Mouse (Mus musculus) liver, adult 2 months (tissue): Measurements from ENCODE around the gene Terf2. TPM values are rescaled to one million over a fixed set of nuclear protein-coding genes. Genes with fewer than 3 reads are reported as not detected.

Source experiments
- DNase-seq: peaks from one replicate; pipeline ENCODE4 v3.0.0-alpha.2; 2011; ENCODE audit warnings: low read depth, low spot score; ENCODE audit errors: extremely low read depth
- H3K27ac ChIP-seq: fragments of 200-500 bp; replicated peaks from 2 replicates; pipeline ENCODE4 v1.5.1; 2012; ENCODE audit warnings: low read depth, mild to moderate bottlenecking, control low read depth, inconsistent platforms, low read length; ENCODE audit not compliant: insufficient read depth
- H3K27me3 ChIP-seq: fragments of 200-500 bp; 2 replicates; pipeline ENCODE4 v1.6.1; 2012; ENCODE audit warnings: mild to moderate bottlenecking, moderate library complexity, low read length, inconsistent platforms; ENCODE audit not compliant: control insufficient read depth, insufficient read depth
- H3K36me3 ChIP-seq: fragments of 200-500 bp; 2 replicates; pipeline ENCODE4 v1.6.1; 2012; ENCODE audit warnings: low read length, inconsistent platforms; ENCODE audit not compliant: control insufficient read depth, insufficient read depth
- H3K4me1 ChIP-seq: fragments of 200-500 bp; 2 replicates; pipeline ENCODE4 v1.6.1; 2011; ENCODE audit warnings: low read length; ENCODE audit not compliant: control insufficient read depth, insufficient read depth
- H3K4me3 ChIP-seq: fragments of 200-500 bp; 2 replicates; pipeline ENCODE4 v1.5.1; 2011; ENCODE audit warnings: low read depth, mild to moderate bottlenecking, control low read depth, low read length, moderate library complexity; ENCODE audit not compliant: insufficient read depth
- H3K79me2 ChIP-seq: fragments of 200-500 bp; 2 replicates; pipeline ENCODE4 v1.6.1; 2012; ENCODE audit warnings: inconsistent platforms, mild to moderate bottlenecking, low read length, moderate library complexity; ENCODE audit not compliant: control insufficient read depth, insufficient read depth
- H3K9ac ChIP-seq: fragments of 200-500 bp; 2 replicates; pipeline ENCODE4 v1.6.1; 2012; ENCODE audit warnings: low read depth, mild to moderate bottlenecking, control low read depth, inconsistent platforms, low read length
- CTCF ChIP-seq: fragments of 200-500 bp; IDR thresholded peaks from 2 replicates; pipeline ENCODE4 v1.5.1; 2011; ENCODE audit warnings: low read depth, low read length, control low read depth
- POLR2A ChIP-seq: fragments of 200-500 bp; IDR thresholded peaks from 2 replicates; pipeline ENCODE4 v1.6.1; 2011; ENCODE audit warnings: low read length, control low read depth; ENCODE audit not compliant: insufficient read depth; ENCODE audit errors: extremely low read depth
- WGBS: fragments of 180-500 bp; shearing (Covaris S2); methylation state at CpG from one replicate; pipeline ENCODE4 v1.1.7; 2018; 5-methylcytosine and 5-hydroxymethylcytosine counted together
- polyA plus RNA-seq: library from polyadenylated mRNA; depleted of rRNA; stranded (reverse); fragments of >200 nt; gene quantifications from 2 replicates; pipeline ENCODE4 v1.2.3, GENCODE M21; 2012
- total RNA-seq: library from RNA; depleted of rRNA; stranded (reverse); fragments of >200 nt; gene quantifications from 2 replicates; pipeline ENCODE4 v1.2.3, GENCODE M21; 2014

Terf2 gene
- total and polyA plus RNA-seq, 2 experiments, result 3.3 to 4.0 TPM

GRCm38 (mm10) chr8:107104547-107104946, 8.2 kb upstream of the Terf2 start:
- no peak overlapping the region for H3K9ac ChIP-seq
- H3K4me3 ChIP-seq, result no peak overlapping the region
- no peaks in the 10 kb centered on the region for H3K4me1 ChIP-seq
- H3K27me3 ChIP-seq, result no peaks in the 10 kb centered on the region
- H3K27ac ChIP-seq, result no peak overlapping the region
- peak; percentile 88 for TF ChIP-seq CTCF
- TF ChIP-seq POLR2A, result no peak
- WGBS, result 9% methylated on average over 4 of the region's 4 CpGs
- no peaks in the 10 kb centered on the region for H3K79me2 ChIP-seq
- no peaks in the 10 kb centered on the region for H3K36me3 ChIP-seq
- peak; percentile 50 for DNase-seq

GRCm38 (mm10) chr8:107100635-107101034, 4.3 kb upstream of the Terf2 start:
- no peak overlapping the region for H3K4me3 ChIP-seq
- TF ChIP-seq CTCF, result no peak
- no peaks in the 10 kb centered on the region for H3K36me3 ChIP-seq
- H3K27ac ChIP-seq, result no peak overlapping the region
- H3K9ac ChIP-seq, result no peak overlapping the region
- no peaks in the 10 kb centered on the region for H3K27me3 ChIP-seq
- H3K79me2 ChIP-seq, result 0 out of 2 replicates have a peak, but pooled peaks cover 3% of the 10 kb centered on the region
- 78% methylated on average over 2 of the region's 2 CpGs for WGBS
- peaks cover 4% of the 10 kb centered on the region for H3K4me1 ChIP-seq
- no peak for DNase-seq

- DNase-seq, result peak; percentile 35
- under 1% methylated on average over 53 of the region's 53 CpGs for WGBS
- no peaks in the 10 kb centered on the region for H3K27me3 ChIP-seq
- peaks cover 5% of the 10 kb centered on the region; the same call in 1 of the 2 replicates for H3K79me2 ChIP-seq
- peak overlapping the region; percentile 97 for H3K9ac ChIP-seq
- H3K4me3 ChIP-seq, result peak overlapping the region; percentile 100
- TF ChIP-seq CTCF, result no peak
- TF ChIP-seq POLR2A, result no peak
- H3K27ac ChIP-seq, result peak overlapping the region; percentile 97
- H3K36me3 ChIP-seq, result no peaks in the 10 kb centered on the region; the same call in 1 of the 2 replicates
- peaks cover 7% of the 10 kb centered on the region for H3K4me1 ChIP-seq
Observed at GRCm38 (mm10) chr8:107095717-107096365, 506 bp downstream of the Terf2 start.

- Histone ChIP-seq H3K4me1 (peaks cover 3% of the 10 kb centered on the region; the same call in 1 of the 2 replicates), H3K27me3 (no peaks in the 10 kb centered on the region), H3K36me3 (no peaks in the 10 kb centered on the region; the same call in 1 of the 2 replicates), H3K79me2 (peaks cover 2% of the 10 kb centered on the region; the same call in 1 of the 2 replicates), H3K9ac (no peak overlapping the region), H3K27ac (no peak overlapping the region), H3K4me3 (no peak overlapping the region)
- TF ChIP-seq POLR2A (no peak), CTCF (no peak)
- WGBS, result 96% methylated on average over 7 of the region's 7 CpGs
- no peak for DNase-seq
Observed at GRCm38 (mm10) chr8:107090531-107090930, 5.8 kb downstream of the Terf2 start.

GRCm38 (mm10) chr8:107088526-107089063, 7.8 kb downstream of the Terf2 start:
- peaks cover 2% of the 10 kb centered on the region; the same call in 1 of the 2 replicates for H3K79me2 ChIP-seq
- no peak overlapping the region for H3K4me3 ChIP-seq
- no peaks in the 10 kb centered on the region for H3K27me3 ChIP-seq
- no peaks in the 10 kb centered on the region for H3K4me1 ChIP-seq
- no peak for TF ChIP-seq POLR2A
- no peak for TF ChIP-seq CTCF
- WGBS, result 99% methylated on average over 5 of the region's 5 CpGs
- DNase-seq, result no peak
- no peaks in the 10 kb centered on the region; the same call in 1 of the 2 replicates for H3K36me3 ChIP-seq
- no peak overlapping the region for H3K27ac ChIP-seq
- H3K9ac ChIP-seq, result no peak overlapping the region

- Histone ChIP-seq H3K4me3 (no peak overlapping the region), H3K27me3 (no peaks in the 10 kb centered on the region), H3K27ac (no peak overlapping the region), H3K4me1 (no peaks in the 10 kb centered on the region), H3K79me2 (no peaks in the 10 kb centered on the region), H3K9ac (no peak overlapping the region), H3K36me3 (peaks cover 4% of the 10 kb centered on the region; the same call in 1 of the 2 replicates)
- 98% methylated on average over 5 of the region's 5 CpGs for WGBS
- no peak for DNase-seq
- TF ChIP-seq CTCF (no peak), POLR2A (no peak)
Observed at GRCm38 (mm10) chr8:107086018-107086417, 10.3 kb downstream of the Terf2 start.
